Mouse (Mus musculus) limb, embryonic 12.5 days (tissue): ENCODE data around the gene Msl2. TPM values are rescaled to one million over a fixed set of nuclear protein-coding genes. Genes with fewer than 3 reads are reported as not detected.

Experiments used
- ATAC-seq: fragments of 200-750 bp; cut with Nextera tagmentation; 2 replicates; pipeline ENCODE4 v1.8.0; 2017; ENCODE audit warnings: low read depth, moderate TSS enrichment; ENCODE audit not compliant: insufficient number of reproducible peaks, insufficient read depth, low FRiP score, low TSS enrichment
- H3K27ac ChIP-seq: fragments of 300-500 bp; sonication (generic); 2 replicates; pipeline ENCODE4 v1.5.1; 2016; ENCODE audit warnings: mild to moderate bottlenecking, moderate library complexity
- H3K27me3 ChIP-seq: fragments of 300-500 bp; sonication (generic); 2 replicates; pipeline ENCODE4 v1.6.1; 2016; ENCODE audit warnings: mild to moderate bottlenecking, moderate library complexity
- H3K36me3 ChIP-seq: fragments of 300-500 bp; sonication (generic); 2 replicates; pipeline ENCODE4 v1.6.1; 2016; ENCODE audit warnings: mild to moderate bottlenecking, moderate library complexity
- H3K4me1 ChIP-seq: fragments of 300-500 bp; sonication (generic); replicated peaks from 2 replicates; pipeline ENCODE4 v1.6.1; 2016
- H3K4me2 ChIP-seq: fragments of 300-500 bp; sonication (generic); 2 replicates; pipeline ENCODE4 v1.6.1; 2016; ENCODE audit warnings: mild to moderate bottlenecking, moderate library complexity
- H3K4me3 ChIP-seq: fragments of 300-500 bp; sonication (generic); replicated peaks from 2 replicates; pipeline ENCODE4 v1.5.1; 2016; ENCODE audit warnings: mild to moderate bottlenecking
- H3K9ac ChIP-seq: fragments of 300-500 bp; sonication (generic); replicated peaks from 2 replicates; pipeline ENCODE4 v1.6.1; 2016; ENCODE audit warnings: mild to moderate bottlenecking, moderate library complexity
- H3K9me3 ChIP-seq: fragments of 300-500 bp; sonication (generic); 2 replicates; pipeline ENCODE4 v1.6.1; 2016; ENCODE audit warnings: mild to moderate bottlenecking, moderate library complexity
- WGBS: fragments of 180-500 bp; shearing (Covaris S2); methylation state at CpG from one replicate; pipeline ENCODE4 v1.1.7; 2016; 5-methylcytosine and 5-hydroxymethylcytosine counted together
- polyA plus RNA-seq: library from polyadenylated mRNA; unstranded; fragments of >200 nt; fragmentation: Nextera tagmentation; extraction: Ambion mirVana; gene quantifications from 2 replicates; pipeline ENCODE4 v1.2.1, GENCODE M21; 2016

Msl2 gene
- polyA plus RNA-seq, 1 experiment from 2014 or later: 8.9 TPM

DNA sequence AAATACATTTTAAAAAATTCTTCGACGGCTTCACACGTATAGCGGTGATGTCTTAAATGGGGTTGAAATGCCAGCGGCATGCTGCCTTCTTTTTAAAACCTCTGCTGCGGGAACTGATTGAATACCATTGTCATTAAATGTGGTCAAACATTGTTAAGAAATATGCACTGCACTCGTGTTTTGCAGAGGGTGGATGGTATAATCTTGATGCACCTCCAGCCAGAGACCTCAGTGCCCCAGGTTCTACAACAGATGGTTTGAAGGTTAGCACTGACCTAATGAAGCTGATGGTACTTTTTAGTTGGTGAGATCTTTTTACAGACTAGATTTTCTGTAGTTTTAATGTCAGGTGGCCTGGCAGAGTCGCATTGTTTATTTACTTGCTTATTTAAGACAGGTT lies 1.8 kb downstream of the Msl2 start:
- no peak overlapping the region for H3K27ac ChIP-seq

DNA sequence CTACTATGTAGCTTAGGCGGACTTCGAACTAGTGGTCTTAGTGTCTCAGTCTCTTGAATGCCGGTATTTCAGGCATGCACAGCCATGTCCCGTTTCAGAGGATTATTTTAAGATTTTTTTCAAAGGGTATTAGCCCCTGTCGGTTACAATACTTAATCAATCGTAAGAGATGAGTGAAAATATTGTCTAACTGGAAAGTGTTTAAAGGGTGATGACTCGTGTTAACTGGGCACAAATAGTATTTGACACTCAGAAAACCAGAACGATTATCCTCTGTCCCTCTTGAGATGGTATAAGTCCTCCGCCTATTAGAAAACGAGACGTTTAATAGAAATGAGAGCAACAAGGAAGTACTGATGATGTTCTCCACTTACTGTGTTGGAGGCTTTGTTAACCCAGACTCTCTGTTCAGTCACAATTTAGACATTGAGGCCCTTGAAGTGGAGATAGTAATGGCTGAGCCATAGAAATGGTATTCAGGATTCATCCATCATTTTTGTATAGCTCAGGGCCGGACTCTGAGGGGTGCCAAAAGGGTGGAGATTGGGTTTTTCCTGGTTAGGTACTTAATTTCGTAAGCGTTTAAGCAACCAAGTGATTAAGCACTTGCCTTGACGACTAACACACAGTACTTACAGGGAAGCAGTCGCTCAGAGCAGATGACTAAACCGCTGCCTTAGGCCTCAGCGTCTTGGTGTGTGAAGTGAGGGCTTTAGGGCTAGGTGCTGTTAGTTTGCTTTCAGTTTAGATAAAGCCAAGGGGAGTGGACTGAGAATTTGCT lies 2.4 kb downstream of the Msl2 start:
- peak overlapping the region; percentile 78 for H3K4me2 ChIP-seq
- 2% methylated on average over 18 of the region's 18 CpGs for WGBS
- H3K4me3 ChIP-seq: peak overlapping the region; percentile 96
- no peak for ATAC-seq
- no peak overlapping the region for H3K27ac ChIP-seq
- no peaks in the 10 kb centered on the region for H3K9me3 ChIP-seq
- H3K4me1 ChIP-seq: peaks cover 35% of the 10 kb centered on the region
- peak overlapping the region; percentile 97 for H3K9ac ChIP-seq
- no peaks in the 10 kb centered on the region for H3K27me3 ChIP-seq
- no peaks in the 10 kb centered on the region; the same call in 1 of the 2 replicates for H3K36me3 ChIP-seq

More for the DNA sequence above, 1.8 kb downstream of the Msl2 start:
- Histone ChIP-seq H3K9ac (peak overlapping the region; percentile 97), H3K4me3 (peak overlapping the region; percentile 96), H3K36me3 (no peaks in the 10 kb centered on the region; the same call in 1 of the 2 replicates), H3K27me3 (no peaks in the 10 kb centered on the region), H3K4me1 (peaks cover 35% of the 10 kb centered on the region), H3K4me2 (peak overlapping the region; percentile 78), H3K9me3 (no peaks in the 10 kb centered on the region)
- under 1% methylated on average over 8 of the region's 8 CpGs for WGBS
- ATAC-seq: no peak

DNA sequence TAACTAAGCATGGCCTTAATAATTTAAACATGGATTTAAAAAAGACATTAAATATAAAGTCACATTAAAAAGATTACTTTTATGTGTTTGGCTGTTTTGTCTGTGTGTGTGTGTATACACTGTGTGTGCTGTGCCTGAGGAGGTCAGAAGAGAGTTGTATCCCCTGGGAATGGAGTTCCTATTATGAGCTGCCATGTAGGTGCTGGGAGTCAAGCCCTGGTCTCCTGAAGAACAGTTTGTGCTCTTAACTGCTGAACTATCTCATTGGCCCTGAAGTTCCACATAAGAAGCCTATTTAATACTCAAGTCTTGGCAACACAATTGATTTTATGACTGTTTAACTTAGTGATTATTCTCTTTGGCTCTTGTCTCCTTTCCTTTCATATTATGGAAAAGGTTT lies 3.6 kb downstream of the Msl2 start:
- Histone ChIP-seq H3K27me3 (no peaks in the 10 kb centered on the region), H3K36me3 (no peaks in the 10 kb centered on the region; the same call in 1 of the 2 replicates), H3K27ac (no peak overlapping the region), H3K4me3 (peak overlapping the region; percentile 96), H3K9me3 (no peaks in the 10 kb centered on the region), H3K9ac (peak overlapping the region; percentile 31; the same call in 1 of the 2 replicates), H3K4me2 (peak overlapping the region; percentile 78), H3K4me1 (peaks cover 33% of the 10 kb centered on the region)
- no peak for ATAC-seq

- Histone ChIP-seq H3K4me3 (peak overlapping the region; percentile 22), H3K9me3 (no peaks in the 10 kb centered on the region), H3K4me1 (peaks cover 32% of the 10 kb centered on the region), H3K36me3 (peaks cover 2% of the 10 kb centered on the region; the same call in 1 of the 2 replicates), H3K4me2 (peak overlapping the region; percentile 51), H3K27ac (no peak overlapping the region), H3K9ac (peak overlapping the region; percentile 37; the same call in 1 of the 2 replicates), H3K27me3 (no peaks in the 10 kb centered on the region)
- ATAC-seq: no peak
- WGBS: 76% methylated on average over 4 of the region's 4 CpGs
These were observed 4.7 kb downstream of the Msl2 start for GRCm38 (mm10) chr9:101078579-101078978.

DNA sequence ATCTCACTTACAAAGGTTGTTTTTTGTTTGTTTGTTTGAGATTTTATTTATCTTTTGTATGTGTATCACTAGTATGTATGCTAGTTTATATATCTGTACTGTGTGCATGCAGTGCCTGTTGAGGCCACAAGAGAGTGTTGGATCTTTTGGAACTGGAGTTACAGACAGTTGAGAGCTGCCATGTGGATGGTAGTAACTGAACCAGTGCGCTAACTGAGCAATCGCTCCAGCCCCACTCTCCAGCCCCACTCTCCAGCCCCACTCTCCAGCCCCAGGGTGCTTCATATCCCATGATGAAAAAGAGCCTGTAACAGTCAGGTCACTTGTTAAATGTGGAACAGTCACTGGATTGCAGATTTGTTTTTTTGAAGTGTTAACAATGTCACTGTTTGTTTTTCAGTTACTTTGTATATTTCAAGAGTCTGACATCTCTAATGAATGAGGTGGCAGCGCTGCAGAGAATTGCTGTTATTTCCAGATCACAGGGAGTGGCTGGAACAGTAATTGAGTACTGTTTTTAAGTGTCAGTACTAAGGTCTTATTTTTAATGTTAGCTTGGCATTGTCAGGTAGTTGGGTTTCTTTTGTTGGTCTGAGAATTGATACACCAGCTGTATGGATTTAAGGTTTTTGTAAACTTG lies 6.3 kb downstream of the Msl2 start:
- ATAC-seq: no peak
- no peak overlapping the region for H3K27ac ChIP-seq
- H3K27me3 ChIP-seq: no peaks in the 10 kb centered on the region
- WGBS: 65% methylated on average over 3 of the region's 3 CpGs
- 0 out of 2 replicates have a peak overlapping the region, but pooled peaks have one; percentile 7 for H3K4me2 ChIP-seq
- H3K36me3 ChIP-seq: peaks cover 7% of the 10 kb centered on the region; the same call in 1 of the 2 replicates
- H3K4me3 ChIP-seq: no peak overlapping the region
- peaks cover 32% of the 10 kb centered on the region for H3K4me1 ChIP-seq
- no peaks in the 10 kb centered on the region for H3K9me3 ChIP-seq
- no peak overlapping the region for H3K9ac ChIP-seq

DNA sequence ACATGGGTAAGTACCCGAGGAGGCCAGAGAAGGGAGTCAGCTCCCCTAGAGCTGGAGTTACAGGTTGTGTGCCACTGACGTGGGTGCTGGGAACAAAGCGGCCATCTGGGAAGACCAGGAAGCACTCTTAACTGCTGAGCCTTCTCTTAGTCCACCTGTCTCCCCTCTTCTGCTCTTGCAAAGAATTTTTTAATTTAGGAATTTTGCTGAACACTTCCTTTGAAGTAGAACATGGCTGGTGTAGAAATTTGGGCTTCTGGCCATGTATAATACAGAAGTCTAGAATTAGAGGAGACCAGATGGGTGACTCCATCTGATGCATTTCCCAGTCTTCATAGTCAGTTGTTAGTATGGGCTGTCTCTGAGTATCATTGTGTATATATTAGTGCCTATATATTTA lies 9.8 kb downstream of the Msl2 start:
- no peak for ATAC-seq
- Histone ChIP-seq H3K9me3 (no peaks in the 10 kb centered on the region), H3K27ac (no peak overlapping the region), H3K27me3 (no peaks in the 10 kb centered on the region), H3K4me3 (no peak overlapping the region), H3K4me1 (peaks cover 17% of the 10 kb centered on the region), H3K36me3 (peaks cover 7% of the 10 kb centered on the region; the same call in 1 of the 2 replicates), H3K9ac (no peak overlapping the region), H3K4me2 (no peak overlapping the region)
- 96% methylated on average over 3 of the region's 3 CpGs for WGBS

DNA sequence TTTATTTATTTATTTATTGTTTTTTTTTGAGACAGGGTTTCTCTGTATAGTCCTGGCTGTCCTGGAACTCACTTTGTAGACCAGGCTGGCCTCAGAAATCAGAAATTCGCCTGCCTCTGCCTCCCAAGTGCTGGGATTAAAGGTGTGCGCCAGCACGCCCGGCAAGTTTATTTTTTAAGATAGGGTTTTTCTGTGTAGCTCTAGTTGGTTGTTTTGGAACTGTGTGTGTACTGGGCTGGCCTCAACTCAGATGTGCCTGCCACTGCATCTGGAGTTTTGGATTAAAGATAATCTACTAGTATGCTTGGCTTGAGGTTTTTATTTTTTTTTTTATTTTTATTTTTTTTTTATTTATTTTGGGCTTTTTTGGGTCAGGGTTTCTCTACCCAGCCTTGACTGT lies 21.5 kb downstream of the Msl2 start:
- WGBS: 97% methylated on average over 4 of the region's 4 CpGs
- H3K4me3 ChIP-seq: no peak overlapping the region
- peaks cover 14% of the 10 kb centered on the region for H3K36me3 ChIP-seq
- peaks cover 5% of the 10 kb centered on the region for H3K9me3 ChIP-seq
- H3K4me2 ChIP-seq: no peak overlapping the region
- no peak for ATAC-seq
- peaks cover 7% of the 10 kb centered on the region for H3K4me1 ChIP-seq
- H3K27me3 ChIP-seq: no peaks in the 10 kb centered on the region
- H3K9ac ChIP-seq: no peak overlapping the region
- no peak overlapping the region for H3K27ac ChIP-seq

GRCm38 (mm10) chr9:101096461-101096860 lies 22.6 kb downstream of the Msl2 start:
- 96% methylated on average over 3 of the region's 3 CpGs for WGBS
- no peak for ATAC-seq
- peaks cover 5% of the 10 kb centered on the region for H3K9me3 ChIP-seq

GRCm38 (mm10) chr9:101097542-101097941 lies 23.6 kb downstream of the Msl2 start:
- WGBS: 86% methylated on average over 1 of the region's 1 CpGs
- Histone ChIP-seq H3K27ac (no peak overlapping the region), H3K27me3 (no peaks in the 10 kb centered on the region), H3K36me3 (peaks cover 32% of the 10 kb centered on the region), H3K9ac (no peak overlapping the region), H3K4me2 (no peak overlapping the region), H3K9me3 (peaks cover 5% of the 10 kb centered on the region), H3K4me3 (no peak overlapping the region), H3K4me1 (peaks cover 7% of the 10 kb centered on the region)
- ATAC-seq: no peak

More at GRCm38 (mm10) chr9:101096461-101096860, 22.6 kb downstream of the Msl2 start:
- H3K9ac ChIP-seq: no peak overlapping the region
- H3K4me2 ChIP-seq: no peak overlapping the region
- no peak overlapping the region for H3K4me3 ChIP-seq
- no peak overlapping the region for H3K27ac ChIP-seq
- H3K4me1 ChIP-seq: peaks cover 7% of the 10 kb centered on the region
- H3K36me3 ChIP-seq: peaks cover 24% of the 10 kb centered on the region
- H3K27me3 ChIP-seq: no peaks in the 10 kb centered on the region

DNA sequence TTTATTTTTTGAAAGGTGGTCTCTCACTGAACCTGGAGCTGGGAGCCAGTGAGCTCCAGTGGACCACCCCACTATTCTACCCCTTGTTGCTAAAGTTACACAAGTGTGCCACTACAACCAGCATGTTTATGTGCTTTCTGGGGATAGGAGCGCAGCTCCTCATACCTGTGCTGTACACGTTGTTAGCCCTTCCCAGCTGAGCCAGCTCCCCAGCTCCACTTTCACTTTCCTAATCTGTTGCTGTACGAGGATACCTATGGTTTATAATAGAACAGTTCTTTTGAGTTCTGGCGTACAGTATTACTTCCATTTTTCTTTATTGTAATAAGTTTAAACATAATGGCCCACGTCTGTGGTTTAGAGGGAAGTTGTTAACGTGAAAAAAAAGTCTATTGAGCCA lies 25.5 kb downstream of the Msl2 start:
- 87% methylated on average over 6 of the region's 6 CpGs for whole genome bisulfite sequencing
- H3K4me2 ChIP-seq: no peak overlapping the region
- no peak overlapping the region for H3K27ac ChIP-seq
- H3K4me3 ChIP-seq: no peak overlapping the region
- H3K4me1 ChIP-seq: peaks cover 7% of the 10 kb centered on the region
- H3K9me3 ChIP-seq: peaks cover 5% of the 10 kb centered on the region
- H3K9ac ChIP-seq: no peak overlapping the region
- H3K36me3 ChIP-seq: peaks cover 37% of the 10 kb centered on the region
- no peak for ATAC-seq
- H3K27me3 ChIP-seq: no peaks in the 10 kb centered on the region

- Histone ChIP-seq H3K4me3 (no peak overlapping the region), H3K27me3 (no peaks in the 10 kb centered on the region), H3K9ac (no peak overlapping the region), H3K9me3 (peaks cover 5% of the 10 kb centered on the region), H3K4me2 (no peak overlapping the region), H3K4me1 (peaks cover 7% of the 10 kb centered on the region), H3K36me3 (peaks cover 42% of the 10 kb centered on the region), H3K27ac (no peak overlapping the region)
- no peak for ATAC-seq
- 93% methylated on average over 3 of the region's 3 CpGs for WGBS
These were observed 26.3 kb downstream of the Msl2 start for GRCm38 (mm10) chr9:101100163-101100562.
